Mouse (Mus musculus) liver, postnatal 0 days (tissue): Measurements from ENCODE around the gene Sec24b. TPM values are rescaled to one million over a fixed set of nuclear protein-coding genes. Genes with fewer than 3 reads are reported as not detected.

Source experiments
- ATAC-seq: fragments of 200-750 bp; cut with Nextera tagmentation; 2 replicates; pipeline ENCODE4 v1.8.0; 2017; ENCODE audit warnings: mild to moderate bottlenecking, moderate library complexity
- DNase-seq: peaks from one replicate; pipeline ENCODE4 v3.0.0-alpha.2; 2016
- H3K27ac ChIP-seq: fragments of 300-500 bp; sonication (generic); 2 replicates; pipeline ENCODE4 v1.5.1; 2014; ENCODE audit warnings: antibody characterized with exemption, moderate library complexity, mild to moderate bottlenecking, low read depth
- H3K27me3 ChIP-seq: fragments of 300-500 bp; sonication (generic); 2 replicates; pipeline ENCODE4 v1.6.1; 2014; ENCODE audit warnings: low read length, control low read depth, mixed read lengths; ENCODE audit not compliant: insufficient read depth
- H3K36me3 ChIP-seq: fragments of 300-500 bp; sonication (generic); replicated peaks from 2 replicates; pipeline ENCODE4 v1.6.1; 2014; ENCODE audit warnings: mild to moderate bottlenecking, control low read depth, low read length, moderate library complexity, mixed read lengths; ENCODE audit not compliant: insufficient read depth
- H3K4me1 ChIP-seq: fragments of 300-500 bp; sonication (generic); 2 replicates; pipeline ENCODE4 v1.6.1; 2014; ENCODE audit warnings: antibody characterized with exemption, mild to moderate bottlenecking, control low read depth; ENCODE audit not compliant: insufficient read depth
- H3K4me2 ChIP-seq: fragments of 300-500 bp; sonication (generic); 2 replicates; pipeline ENCODE4 v1.6.1; 2014; ENCODE audit warnings: low read depth, mild to moderate bottlenecking, low read length, moderate library complexity, mixed read lengths
- H3K4me3 ChIP-seq: fragments of 300-500 bp; sonication (generic); 2 replicates; pipeline ENCODE4 v1.5.1; 2014; ENCODE audit warnings: low read depth, low read length
- H3K9ac ChIP-seq: fragments of 300-500 bp; sonication (generic); replicated peaks from 2 replicates; pipeline ENCODE4 v1.6.1; 2014; ENCODE audit warnings: mild to moderate bottlenecking, moderate library complexity
- H3K9me3 ChIP-seq: fragments of 300-500 bp; sonication (generic); 2 replicates; pipeline ENCODE4 v1.6.1; 2016; ENCODE audit warnings: mild to moderate bottlenecking, control low read depth, low read length, mixed read lengths
- CTCF ChIP-seq: sonication (generic); IDR thresholded peaks from 2 replicates; pipeline ENCODE4 v1.5.1; 2016; ENCODE audit warnings: antibody characterized with exemption, low read depth
- EP300 ChIP-seq: IDR thresholded peaks from 2 replicates; pipeline ENCODE4 v1.6.1; 2016; ENCODE audit warnings: antibody characterized with exemption, low read depth, mild to moderate bottlenecking
- WGBS: fragments of 180-500 bp; shearing (Covaris S2); extraction: QIAGEN DNeasy Blood & Tissue Kit; methylation state at CpG from one replicate; pipeline ENCODE4 v1.1.7; 2014; ENCODE audit not compliant: insufficient replicate concordance; 5-methylcytosine and 5-hydroxymethylcytosine counted together
- polyA plus RNA-seq: library from polyadenylated mRNA; unstranded; fragments of >200 nt; fragmentation: Nextera tagmentation; extraction: Ambion mirVana; gene quantifications from 2 replicates; pipeline ENCODE4 v1.2.1, GENCODE M21; 2015

Sec24b gene
- polyA plus RNA-seq, 1 experiment from 2014 or later, result 5.4 TPM

DNA sequence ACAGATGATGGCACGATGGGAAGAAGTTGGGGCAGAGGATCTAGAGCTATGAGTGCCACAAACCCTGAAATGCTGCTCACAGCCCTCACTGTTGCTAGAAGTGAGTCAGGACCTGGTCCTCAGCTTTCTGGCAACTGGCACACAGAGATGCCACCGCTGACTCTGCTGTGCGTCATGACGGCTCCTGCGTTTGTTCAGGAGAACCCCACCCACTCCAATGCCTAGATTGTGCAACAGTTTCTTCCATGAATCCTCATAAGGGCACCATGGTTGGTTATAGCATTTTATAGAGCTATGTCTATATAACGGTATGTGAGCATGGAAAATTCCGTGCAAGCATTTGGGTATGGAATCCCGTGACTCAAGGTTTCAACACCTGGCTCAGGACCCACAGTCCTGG lies 96.7 kb downstream of the Sec24b start:
- ATAC-seq (no peak), DNase-seq (no peak)
- peaks cover 9% of the 10 kb centered on the region for H3K27me3 ChIP-seq
- H3K9ac ChIP-seq, result no peak overlapping the region
- no peak overlapping the region for H3K4me2 ChIP-seq
- no peaks in the 10 kb centered on the region for H3K36me3 ChIP-seq
- H3K27ac ChIP-seq, result no peak overlapping the region
- WGBS, result 78% methylated on average over 8 of the region's 8 CpGs
- H3K4me3 ChIP-seq, result no peak overlapping the region
- TF ChIP-seq EP300 (no peak), CTCF (no peak)
- peaks cover 5% of the 10 kb centered on the region for H3K4me1 ChIP-seq
- H3K9me3 ChIP-seq, result no peaks in the 10 kb centered on the region

DNA sequence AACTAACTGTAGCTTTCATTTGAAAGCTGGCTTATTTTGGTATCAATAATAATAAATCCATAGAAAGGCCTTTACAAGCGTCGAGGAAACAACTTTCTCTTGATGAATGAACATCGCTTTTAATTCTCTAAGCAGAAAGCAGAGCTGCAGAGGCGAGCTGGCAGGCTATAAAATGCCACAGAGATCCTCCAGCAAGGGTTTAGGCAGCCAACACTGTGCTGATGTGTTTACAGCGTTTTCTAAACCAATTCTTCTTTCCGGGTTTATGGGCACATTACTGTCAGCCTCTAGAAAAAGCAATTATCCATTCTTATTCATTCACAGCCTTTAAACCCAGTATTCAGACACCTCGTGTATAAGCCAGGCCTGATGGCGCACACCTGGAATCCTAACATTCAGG lies 98.8 kb downstream of the Sec24b start:
- peak; percentile 5 for DNase-seq
- Histone ChIP-seq H3K9ac (no peak overlapping the region), H3K27ac (no peak overlapping the region), H3K27me3 (no peaks in the 10 kb centered on the region), H3K4me1 (no peaks in the 10 kb centered on the region), H3K4me3 (no peak overlapping the region), H3K9me3 (no peaks in the 10 kb centered on the region), H3K36me3 (no peaks in the 10 kb centered on the region), H3K4me2 (no peak overlapping the region)
- no peak for ATAC-seq
- WGBS, result 77% methylated on average over 8 of the region's 8 CpGs
- TF ChIP-seq CTCF (no peak), EP300 (no peak)

DNA sequence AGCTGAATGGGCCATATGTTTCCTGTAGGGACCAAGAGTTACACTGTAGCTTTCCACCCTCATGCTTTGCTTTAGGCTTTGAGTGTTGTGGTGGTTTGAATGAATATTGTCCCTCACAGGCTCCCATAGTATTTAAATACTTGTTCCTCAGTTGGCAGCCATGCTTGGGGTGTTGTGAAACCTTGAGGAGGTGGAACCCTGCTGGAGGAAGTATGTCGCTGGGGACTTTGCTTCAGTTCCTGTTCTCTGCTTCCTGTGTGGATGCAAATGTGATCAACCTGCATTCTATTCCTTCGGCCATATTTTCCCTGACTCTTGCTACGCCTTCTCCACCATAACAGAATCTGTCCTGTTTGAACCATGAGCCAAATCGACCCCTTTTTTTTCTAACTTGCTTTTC lies 108.1 kb downstream of the Sec24b start:
- DNase-seq (no peak), ATAC-seq (no peak)
- no peak overlapping the region for H3K4me3 ChIP-seq
- H3K4me1 ChIP-seq, result no peaks in the 10 kb centered on the region
- WGBS, result 76% methylated on average over 4 of the region's 4 CpGs
- H3K36me3 ChIP-seq, result no peaks in the 10 kb centered on the region
- H3K9ac ChIP-seq, result no peak overlapping the region
- no peaks in the 10 kb centered on the region for H3K9me3 ChIP-seq
- TF ChIP-seq CTCF (no peak), EP300 (no peak)
- H3K4me2 ChIP-seq, result no peak overlapping the region
- H3K27ac ChIP-seq, result no peak overlapping the region
- no peaks in the 10 kb centered on the region for H3K27me3 ChIP-seq

DNA sequence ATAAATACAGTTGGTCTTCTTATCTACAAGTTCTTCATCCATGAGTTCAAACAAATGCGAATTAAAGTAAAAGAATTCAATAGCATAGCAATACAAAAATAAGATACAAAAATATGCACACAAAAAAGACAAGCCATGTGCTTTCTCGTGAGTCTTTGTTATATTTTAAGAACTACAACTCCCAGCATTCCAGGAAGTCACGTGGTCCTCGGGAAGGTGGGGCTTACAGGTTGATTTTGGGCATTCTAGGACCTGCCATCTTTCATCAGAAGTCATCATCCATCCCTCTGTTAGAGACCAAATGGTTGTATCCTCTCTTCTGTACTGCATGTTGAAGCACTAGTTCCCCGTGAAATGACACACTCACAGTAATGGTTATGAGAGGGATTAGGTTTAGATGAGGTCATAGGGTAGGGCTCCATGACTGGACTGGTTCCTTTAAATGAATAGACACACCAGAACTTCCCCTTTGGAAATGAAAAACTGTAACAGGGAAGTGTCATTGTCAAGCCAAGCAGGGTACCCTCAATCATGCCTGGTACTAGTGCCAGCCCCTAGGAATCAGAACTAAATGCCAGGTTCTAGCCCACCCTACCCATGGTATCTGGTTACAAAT lies 112.1 kb downstream of the Sec24b start:
- no peak overlapping the region for H3K4me3 ChIP-seq
- no peaks in the 10 kb centered on the region for H3K36me3 ChIP-seq
- no peak for DNase-seq
- no peak overlapping the region for H3K27ac ChIP-seq
- H3K4me1 ChIP-seq, result no peaks in the 10 kb centered on the region
- H3K4me2 ChIP-seq, result no peak overlapping the region
- no peak for TF ChIP-seq EP300
- no peaks in the 10 kb centered on the region for H3K9me3 ChIP-seq
- no peaks in the 10 kb centered on the region for H3K27me3 ChIP-seq
- no peak for ATAC-seq
- no peak overlapping the region for H3K9ac ChIP-seq
- 67% methylated on average over 5 of the region's 5 CpGs for WGBS

DNA sequence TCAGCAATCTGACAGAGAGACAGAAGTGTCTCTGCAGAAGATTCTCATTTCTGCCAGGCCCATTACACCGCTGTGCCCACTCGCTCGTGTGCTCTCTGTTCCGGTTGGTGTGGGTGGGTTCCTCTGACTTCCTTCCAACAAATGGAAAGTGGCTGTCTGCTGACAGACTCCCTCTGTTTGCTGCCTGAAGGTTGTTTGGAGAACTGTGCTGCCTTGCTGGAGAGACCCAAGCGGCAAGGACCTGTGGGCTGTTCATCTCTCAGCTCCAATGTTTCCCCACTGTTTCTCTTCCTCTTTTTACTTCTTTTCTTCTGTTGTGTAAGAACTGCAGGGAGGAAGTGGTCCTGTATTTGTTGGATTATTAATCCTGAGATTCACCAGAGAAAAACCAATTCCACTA lies 113.0 kb downstream of the Sec24b start:
- no peak overlapping the region for H3K4me2 ChIP-seq
- DNase-seq (no peak), ATAC-seq (no peak)
- TF ChIP-seq CTCF, result no peak
- no peak for TF ChIP-seq EP300
- H3K9ac ChIP-seq, result no peak overlapping the region
- H3K36me3 ChIP-seq, result no peaks in the 10 kb centered on the region
- WGBS, result 68% methylated on average over 5 of the region's 5 CpGs
- no peaks in the 10 kb centered on the region for H3K4me1 ChIP-seq
- H3K9me3 ChIP-seq, result no peaks in the 10 kb centered on the region
- no peak overlapping the region for H3K27ac ChIP-seq
- no peaks in the 10 kb centered on the region for H3K27me3 ChIP-seq
- no peak overlapping the region for H3K4me3 ChIP-seq

DNA sequence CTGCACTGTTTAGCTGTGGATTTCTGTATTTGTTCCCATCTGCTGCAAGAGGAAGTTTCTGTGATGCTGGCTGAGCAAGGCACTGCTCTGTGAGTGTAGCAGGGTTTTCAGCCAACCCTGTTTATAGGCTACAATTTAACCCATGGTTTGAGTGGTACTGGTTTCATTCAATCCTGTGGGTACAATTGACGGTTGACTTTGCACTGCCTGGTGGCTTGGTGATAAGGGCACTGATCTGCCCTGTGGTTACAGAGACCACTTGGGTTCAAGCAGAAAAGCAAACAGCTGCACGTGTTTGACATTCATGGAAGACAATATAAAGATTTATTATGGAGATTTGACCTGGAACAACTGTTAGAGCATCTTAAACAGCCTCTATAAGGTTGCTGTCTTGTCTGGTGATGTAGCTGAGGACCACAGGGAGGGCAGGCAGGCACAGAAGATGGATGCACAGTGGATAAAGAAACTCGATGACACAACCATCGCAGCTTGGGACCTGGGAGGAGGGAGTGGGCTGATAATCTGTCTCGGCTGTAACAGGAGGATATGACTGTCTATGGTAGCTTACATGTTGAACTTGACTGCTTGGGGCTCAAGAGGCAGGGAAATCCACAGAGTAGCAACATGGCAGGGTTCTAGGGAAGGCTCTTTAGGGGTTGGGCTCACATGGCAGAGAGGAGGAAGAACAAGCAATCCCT lies 115.0 kb downstream of the Sec24b start:
- Histone ChIP-seq H3K9me3 (no peaks in the 10 kb centered on the region), H3K27me3 (no peaks in the 10 kb centered on the region), H3K9ac (no peak overlapping the region), H3K36me3 (no peaks in the 10 kb centered on the region), H3K4me2 (no peak overlapping the region), H3K4me1 (no peaks in the 10 kb centered on the region), H3K27ac (no peak overlapping the region), H3K4me3 (no peak overlapping the region)
- no peak for DNase-seq
- peak; percentile 87 for TF ChIP-seq EP300
- no peak for TF ChIP-seq CTCF
- 51% methylated on average over 5 of the region's 5 CpGs for WGBS
- ATAC-seq, result peak; percentile 76
